Mouse (Mus musculus) T-helper 2 cell (primary cell): ENCODE measurements around the gene Sall1.

Experiments
- in situ Hi-C: fragments of 300-600 bp; cut with MboI, MseI; formaldehyde crosslinking; loops from one replicate; pipeline ENCODE4 v1.15.1; 2025; ENCODE audit warnings: high pct_unique_total_duplicates

The Sall1 gene

DNA sequence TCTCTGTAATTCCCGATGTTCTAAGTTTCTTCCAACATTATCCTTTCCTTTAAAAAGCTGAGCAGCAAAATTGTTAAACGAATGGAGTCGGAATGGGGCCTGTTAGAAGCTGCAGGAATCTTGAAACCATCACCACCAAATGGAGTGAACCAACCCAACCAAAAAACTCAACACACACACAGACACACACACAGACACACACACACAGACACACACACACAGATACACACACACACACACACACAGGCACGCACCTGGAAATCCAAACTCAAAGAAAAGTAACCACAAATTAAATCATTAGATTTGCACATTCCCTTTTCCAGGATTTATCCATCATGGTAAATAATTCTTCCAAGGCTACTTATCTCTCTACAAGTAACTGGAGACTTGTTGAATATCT is 5.0 kb downstream of the Sall1 start:
- in situ Hi-C loops = no loop called here

DNA sequence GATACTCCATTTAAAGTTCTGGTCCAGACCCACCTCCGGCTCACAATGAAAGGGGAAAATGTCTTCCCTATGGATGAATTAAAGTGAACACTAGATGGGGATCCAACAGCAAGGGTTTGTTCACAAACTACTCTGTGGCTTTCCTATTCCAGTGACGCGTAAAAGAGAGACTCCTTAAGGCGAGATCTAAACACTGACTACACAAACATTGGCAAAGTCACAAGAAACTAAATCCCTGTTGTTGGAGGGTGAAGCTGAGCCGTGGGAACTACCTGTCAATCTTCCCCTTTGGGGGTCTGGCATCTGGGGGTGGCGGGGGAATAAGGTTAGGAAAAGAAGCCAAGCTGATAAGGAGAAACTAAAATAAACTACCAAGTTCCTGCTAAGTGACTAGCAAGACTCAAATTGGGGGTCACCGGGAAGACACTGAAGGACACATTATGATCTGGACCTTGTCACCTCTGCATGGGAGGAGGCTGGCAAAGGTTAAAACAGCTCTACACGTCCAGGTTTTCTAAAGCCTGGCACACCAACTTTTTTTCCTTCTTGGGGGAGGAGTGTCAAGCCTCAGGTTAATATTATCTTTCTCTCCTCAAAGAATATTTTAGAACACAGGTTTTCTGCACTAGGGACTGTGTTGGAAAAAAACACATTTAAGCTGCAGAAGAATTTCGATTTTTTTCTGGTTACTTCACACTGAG is 6.3 kb downstream of the Sall1 start:
- in situ Hi-C loops = no loop called here

GRCm38 (mm10) chr8:89032412-89032811 is 11.6 kb downstream of the Sall1 start:
- in situ Hi-C loops = no loop called here

GRCm38 (mm10) chr8:89028156-89028555 is 15.8 kb downstream of the Sall1 start:
- in situ Hi-C loops = no loop called here

DNA sequence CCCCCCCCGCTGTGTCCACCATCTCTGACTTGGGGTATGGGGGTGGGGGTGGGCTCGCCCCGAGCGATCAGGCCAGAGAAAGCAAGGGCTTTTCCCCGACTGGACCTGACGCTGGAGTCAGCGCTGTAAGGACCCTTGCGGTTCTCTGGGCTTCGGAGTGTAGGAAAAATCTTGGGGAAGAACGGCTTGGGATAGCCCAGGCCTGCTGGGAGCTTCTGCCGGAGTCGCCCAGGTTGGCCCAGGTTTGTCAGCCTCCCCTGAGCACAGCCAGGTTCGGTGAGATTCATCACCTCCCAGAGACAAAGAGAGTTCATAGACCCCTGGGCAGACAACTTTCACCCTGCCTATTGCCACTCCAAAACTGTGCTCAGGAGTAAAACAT is 17.8 kb downstream of the Sall1 start:
- in situ Hi-C loops = no loop called here

DNA sequence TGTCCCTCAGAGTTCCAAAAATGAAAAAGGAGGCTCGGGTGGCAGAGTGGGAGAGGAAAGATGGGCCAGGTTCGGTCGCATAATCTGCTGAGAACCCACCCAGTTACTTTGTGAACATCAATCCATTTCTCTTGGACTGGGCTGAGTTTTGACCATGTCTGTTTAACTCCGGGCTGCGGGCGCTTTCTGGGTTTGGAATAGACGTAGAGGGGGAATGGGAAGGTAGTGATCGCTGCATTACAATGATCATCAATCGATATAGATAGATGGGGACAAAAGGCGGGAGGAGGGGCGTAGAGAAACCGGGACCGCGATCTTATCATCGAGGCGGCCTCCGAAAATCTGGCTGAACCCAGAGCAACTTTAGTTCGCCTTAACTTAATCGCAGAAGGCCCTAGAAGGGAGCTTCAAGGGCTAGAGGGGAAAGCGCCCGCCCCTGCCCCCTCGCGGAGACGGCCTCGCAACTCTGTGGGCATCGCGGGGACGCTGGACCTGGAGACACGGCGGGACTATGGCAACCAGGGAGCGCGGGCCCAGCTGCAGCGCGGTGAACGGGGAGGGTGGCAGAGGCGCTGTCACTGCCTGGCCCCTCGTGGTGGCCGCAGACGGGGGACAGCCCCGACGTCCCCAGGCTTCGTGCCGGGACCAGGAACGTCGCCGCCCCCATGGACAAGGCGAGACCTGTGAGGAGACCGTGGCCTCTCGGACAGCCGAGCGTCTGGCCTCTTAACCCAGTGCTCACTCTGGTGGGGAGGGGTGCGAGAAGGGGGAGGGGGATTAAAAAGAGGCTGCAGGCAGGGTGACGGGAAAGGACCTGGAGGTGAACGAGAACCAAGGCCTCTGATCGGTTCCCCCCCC is 18.5 kb downstream of the Sall1 start:
- in situ Hi-C loops = no loop called here

DNA sequence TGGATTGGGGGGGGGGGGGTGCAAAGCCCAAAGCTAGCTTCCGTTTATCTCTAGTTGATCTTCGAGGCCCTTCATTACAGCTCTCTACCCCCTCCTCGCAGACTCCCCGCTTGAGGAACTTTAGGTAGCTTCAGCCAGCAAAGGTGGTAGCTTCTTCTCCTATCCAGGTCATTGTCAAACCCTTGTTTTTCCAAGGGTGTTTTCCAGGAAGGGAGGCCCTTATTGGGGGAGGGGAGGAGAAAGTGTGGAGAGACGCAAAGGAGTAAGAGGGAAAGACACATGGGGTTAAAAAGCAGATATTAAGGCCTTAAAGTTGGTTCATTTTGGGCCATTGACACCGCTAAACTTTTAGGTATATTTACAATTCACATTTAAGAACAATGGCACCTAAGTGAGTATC is 19.2 kb downstream of the Sall1 start:
- in situ Hi-C loops = no loop called here

GRCm38 (mm10) chr8:89021139-89021538 is 22.8 kb downstream of the Sall1 start:
- in situ Hi-C loops = no loop called here

GRCm38 (mm10) chr8:89017891-89018290 is 26.1 kb downstream of the Sall1 start:
- in situ Hi-C loops = no loop called here

DNA sequence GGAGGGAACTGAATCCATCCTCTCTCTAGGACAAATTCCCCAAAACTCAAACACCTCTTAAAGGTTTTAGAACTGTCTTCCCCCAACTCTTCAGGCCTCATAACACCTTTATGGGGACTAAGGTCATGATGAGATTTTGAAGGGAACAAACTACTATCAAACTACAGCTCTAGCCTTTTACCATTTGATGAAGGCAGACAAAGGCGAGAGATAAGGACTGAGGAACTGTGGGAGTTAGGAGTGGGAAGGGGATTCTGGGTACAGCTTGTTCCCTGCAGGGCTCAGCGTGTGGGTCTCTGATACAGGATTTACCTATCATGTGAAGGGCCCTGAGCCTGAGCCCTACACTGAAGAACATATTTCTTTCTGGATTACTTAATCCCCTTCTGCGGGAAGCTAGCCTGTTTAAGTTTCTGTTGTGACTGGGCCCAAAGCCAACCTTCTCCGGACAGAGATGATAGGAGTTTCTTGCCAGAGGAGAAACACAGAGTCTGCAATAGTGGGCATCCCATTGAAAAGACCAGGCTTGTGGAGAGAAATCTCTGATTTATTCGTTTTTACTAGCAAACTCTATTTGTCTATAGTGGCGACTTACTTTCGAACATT is 27.4 kb downstream of the Sall1 start:
- in situ Hi-C loops = no loop called here

DNA sequence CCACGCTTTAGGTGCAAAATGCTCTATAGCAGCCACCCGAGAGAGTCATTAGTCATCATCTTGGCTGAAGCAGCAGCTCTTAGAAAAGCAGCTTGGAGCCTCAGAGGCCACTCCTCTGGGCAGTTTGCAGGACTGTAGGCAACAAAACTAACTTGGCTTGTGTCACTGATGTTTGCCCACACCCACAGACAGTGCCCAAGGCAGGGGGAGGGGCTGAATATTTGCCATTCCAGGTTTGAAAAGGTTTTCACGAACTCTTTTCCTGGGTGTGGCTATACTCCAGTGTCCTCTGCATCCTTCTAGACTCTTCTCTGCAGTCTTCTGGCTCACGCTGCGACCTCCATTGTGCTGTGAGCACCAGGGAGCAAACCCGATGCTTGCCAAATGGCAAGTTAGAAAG is 28.4 kb downstream of the Sall1 start:
- in situ Hi-C loops = no loop called here

- in situ Hi-C loops = no loop called here
Observed at GRCm38 (mm10) chr8:89012853-89013534, 31.0 kb downstream of the Sall1 start.

GRCm38 (mm10) chr8:89012024-89012712 is 31.8 kb downstream of the Sall1 start:
- in situ Hi-C loops = no loop called here

DNA sequence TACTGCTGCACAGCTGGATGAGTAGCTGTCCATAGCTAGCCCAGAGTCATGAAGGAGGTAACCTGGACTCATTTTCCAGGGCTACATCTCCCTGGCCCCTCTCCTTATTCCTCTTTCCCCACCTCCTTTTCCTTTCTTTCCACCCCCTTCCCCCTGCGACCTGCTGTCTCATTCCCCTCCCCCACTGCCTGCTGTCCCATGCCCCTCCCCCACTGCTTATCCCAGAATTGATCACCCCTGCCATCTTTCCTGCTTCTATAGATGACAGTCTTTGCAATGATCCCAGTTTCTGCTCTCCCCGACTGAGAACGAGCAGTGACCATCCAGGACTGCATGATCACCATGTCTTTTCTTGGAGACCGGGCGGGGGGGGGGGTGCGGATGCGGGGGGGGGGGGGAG is 35.2 kb downstream of the Sall1 start:
- in situ Hi-C loops = no loop called here

- in situ Hi-C loops = no loop called here
Observed at GRCm38 (mm10) chr8:89007114-89007513, 36.8 kb downstream of the Sall1 start.

DNA sequence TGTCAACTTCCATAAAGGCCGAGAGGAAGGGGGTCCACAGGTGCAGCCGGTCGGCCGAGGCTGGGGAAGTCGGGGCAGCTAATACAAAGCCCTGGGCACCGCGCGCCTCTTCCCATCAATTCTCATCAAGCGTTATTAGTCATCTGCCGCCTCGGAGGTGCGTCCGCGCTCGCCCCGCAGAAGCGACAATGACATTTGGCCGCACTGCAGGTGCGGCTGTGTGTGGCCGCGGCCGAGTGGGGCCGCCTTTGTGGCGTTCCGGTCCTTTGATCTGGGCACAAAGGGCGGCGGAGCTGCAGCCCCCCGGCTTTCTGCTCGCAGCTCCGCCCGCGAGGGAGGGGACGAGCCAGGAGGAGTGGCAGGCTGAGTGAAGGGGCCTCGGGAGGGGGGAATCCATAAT is 37.5 kb downstream of the Sall1 start:
- in situ Hi-C loops = no loop called here

DNA sequence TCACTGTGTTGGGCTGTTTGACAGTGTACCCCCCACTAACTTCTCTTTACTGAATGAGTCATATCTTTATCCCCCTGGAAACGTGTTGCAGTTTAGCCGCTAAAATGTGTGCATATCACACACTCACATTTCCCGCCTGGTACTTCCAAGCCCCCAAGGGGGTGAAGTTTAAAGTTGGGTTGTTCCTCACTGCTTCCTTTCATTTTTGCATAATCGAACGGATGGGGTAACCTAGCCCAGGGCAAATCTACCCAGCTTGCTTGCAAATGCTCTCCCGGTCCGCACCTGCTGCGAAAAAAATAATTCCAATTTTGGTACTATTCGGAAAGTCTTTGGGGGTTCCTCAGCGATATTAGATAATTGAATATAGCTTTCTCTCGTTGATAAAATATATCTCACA is 38.2 kb downstream of the Sall1 start:
- in situ Hi-C loops = no loop called here

GRCm38 (mm10) chr8:89004041-89004440 is 39.9 kb downstream of the Sall1 start:
- in situ Hi-C loops = no loop called here

DNA sequence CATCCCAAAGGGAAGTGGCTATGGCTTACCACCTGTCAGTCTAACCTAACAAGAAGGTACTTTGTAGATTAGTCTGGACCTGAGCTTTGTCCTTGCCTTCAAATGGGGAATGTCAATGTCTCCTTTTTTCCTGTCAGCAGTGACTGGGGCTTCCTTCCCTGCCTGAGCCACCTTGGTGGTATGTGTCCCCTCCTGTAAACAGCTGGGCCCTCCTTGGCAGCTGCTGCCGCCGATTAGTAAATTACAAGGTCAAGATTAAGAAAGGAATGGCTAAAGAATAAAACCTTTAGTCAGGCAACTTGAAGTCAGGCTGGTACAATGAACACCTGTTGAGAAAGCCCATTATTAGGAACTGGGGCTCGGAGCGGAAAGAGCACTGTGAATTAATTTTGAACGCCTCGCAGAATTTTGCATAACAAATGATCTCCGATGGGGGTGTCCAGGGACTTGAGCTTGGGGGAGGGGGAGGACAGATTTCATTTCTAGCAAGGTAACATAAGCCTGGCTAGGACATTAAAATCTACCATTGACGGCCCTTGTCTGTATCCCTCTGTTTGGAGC is 40.5 kb downstream of the Sall1 start:
- in situ Hi-C loops = no loop called here

DNA sequence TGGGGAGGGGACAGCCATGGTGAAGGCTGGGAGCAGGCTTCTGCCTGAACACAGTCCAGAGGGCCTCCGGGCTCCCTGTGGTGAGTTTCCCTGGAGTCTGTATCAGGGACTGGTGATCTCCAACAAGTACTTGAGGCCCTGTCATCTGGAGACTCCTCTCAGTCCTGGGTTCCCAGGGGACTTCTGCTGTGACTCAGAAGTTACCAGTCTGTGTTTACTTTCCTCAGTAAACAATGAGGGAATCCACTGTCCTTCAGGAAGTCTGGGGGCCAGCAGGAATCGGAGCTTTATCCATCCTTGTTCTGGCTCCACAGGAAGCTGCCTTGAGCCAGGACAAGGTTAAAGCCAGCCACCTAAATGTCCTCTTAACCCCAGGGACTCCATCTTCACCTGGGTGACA is 41.8 kb downstream of the Sall1 start:
- in situ Hi-C loops = no loop called here

DNA sequence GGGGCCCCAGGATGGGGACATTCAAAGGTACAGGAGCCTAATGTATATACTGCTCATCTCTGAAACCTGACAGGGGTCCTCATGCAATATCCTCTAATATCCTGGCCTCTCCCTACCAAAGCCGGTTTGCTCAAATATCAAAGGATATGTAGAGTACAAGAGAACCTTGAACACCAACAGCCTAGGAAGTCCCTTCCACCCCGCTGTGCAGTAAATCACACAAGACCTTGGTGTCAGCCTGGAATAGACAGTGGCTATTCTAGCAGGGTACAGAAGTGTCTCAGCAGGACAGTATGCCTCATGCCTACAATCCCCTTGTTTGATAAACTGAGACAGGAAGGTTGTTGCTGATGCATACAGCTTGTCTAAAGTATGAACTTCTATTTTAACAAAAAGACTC is 46.7 kb downstream of the Sall1 start:
- in situ Hi-C loops = no loop called here
